Mouse (Mus musculus): Measurements from ENCODE around the gene Tmem229b. TPM values are rescaled to one million over a fixed set of nuclear protein-coding genes. Genes with fewer than 3 reads are reported as not detected.
"Not testable (repeated sequence)": the region's sequence is repeated elsewhere in the genome, so short reads cannot be mapped to it uniquely, and the experiment has no call there.

The Tmem229b gene
- total RNA-seq, 2 experiments from 2014 or later, result 116 to 121 TPM

DNA sequence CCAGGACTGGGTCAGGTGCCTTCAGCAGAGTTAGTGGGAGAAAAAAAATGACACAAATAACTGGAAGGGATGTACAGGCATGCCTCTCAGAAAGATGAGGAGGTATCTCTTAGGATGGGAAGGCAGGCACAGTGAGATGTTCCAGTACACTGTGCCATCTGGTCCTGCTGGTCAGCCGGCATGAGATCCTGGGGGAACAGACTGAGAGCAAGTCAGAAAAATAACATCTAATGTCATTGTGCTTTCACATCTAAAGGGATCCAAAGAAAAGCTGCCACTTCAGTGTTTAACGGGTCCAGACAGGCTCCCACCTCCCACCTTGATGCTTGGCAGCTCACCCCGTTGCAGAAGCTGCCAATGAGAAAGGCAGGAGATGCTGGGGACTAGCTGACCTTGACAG is 54.9 kb downstream of the Tmem229b start:
- intact Hi-C loops (cut with DNase I), result no loop called here

GRCm38 (mm10) chr12:78952053-78952452 is 55.4 kb downstream of the Tmem229b start:
- intact Hi-C loops (cut with DNase I), result no loop called here
- peak; percentile 53 for DNase-seq

More for the DNA sequence above, 54.9 kb downstream of the Tmem229b start:
- DNase-seq, result peak; percentile 54

DNA sequence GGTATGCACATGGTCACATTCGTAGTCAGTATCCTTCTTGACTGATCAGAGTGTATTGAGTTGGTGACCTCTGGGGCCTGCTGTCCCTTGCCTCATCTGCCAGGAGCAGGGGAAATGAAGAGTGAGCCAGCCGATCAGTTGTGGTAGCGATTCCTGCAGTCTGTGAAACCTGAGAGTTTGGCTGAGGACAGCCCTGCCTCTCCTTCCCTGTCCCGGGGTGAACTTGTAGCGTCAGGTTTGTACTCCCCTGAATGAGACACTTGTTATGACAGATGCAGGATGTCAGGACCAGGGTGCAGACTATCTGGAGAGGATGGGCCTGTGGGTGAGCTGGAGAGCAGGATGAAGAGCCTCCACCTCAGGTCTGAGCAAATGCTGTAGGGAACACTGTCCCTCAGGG is 59.8 kb downstream of the Tmem229b start:
- intact Hi-C loops (cut with DNase I), result no loop called here
- DNase-seq, result no peak

DNA sequence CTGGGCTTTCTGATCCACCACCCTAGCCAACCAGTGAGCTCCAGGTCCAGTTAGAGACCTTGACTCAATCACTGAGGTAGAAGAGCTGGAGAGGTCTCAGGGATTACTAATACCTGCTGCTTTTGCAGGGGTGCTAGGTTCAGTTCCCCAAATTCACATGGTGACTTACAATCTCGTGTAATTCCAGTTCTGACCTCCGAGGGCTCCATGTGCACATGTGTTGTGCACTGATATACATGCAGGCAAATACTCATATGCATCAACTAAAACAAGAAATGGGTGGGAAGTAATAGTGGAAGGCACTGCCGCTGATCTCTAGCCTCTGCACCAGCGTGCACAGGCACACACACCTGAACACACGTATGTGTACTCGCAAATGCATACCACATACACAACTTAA is 60.3 kb downstream of the Tmem229b start:
- intact Hi-C loops (cut with DNase I), result no loop called here
- DNase-seq, result peak; percentile 13

GRCm38 (mm10) chr12:78942931-78943330 is 64.5 kb downstream of the Tmem229b start:
- intact Hi-C loops (cut with DNase I), result no loop called here
- DNase-seq, result no peak

- intact Hi-C loops (cut with DNase I), result no loop called here
- no peak for DNase-seq
Measured at GRCm38 (mm10) chr12:78940081-78940480, 67.3 kb downstream of the Tmem229b start.

- no peak for DNase-seq
- intact Hi-C loops (cut with DNase I), result no loop called here
Measured at GRCm38 (mm10) chr12:78939393-78940037, 67.9 kb downstream of the Tmem229b start.

DNA sequence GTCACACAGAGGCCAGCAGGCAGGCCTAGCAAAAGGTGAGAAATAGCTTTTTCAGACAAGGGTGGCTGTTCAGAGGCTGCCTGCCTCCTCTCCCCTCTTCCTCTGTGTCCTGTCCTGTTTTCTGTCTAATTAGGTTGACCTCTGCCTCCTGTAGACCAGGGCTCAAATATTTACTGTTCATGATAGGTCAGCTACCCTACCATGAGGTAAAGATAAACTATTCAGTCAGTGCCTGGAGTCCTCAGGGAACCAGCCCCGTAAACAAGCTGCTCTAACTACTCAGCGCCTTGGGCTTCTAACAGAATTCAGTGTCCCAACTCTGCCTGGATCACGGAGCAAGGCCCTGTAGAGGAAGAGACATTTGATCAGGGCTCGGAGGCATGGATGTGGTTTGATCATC is 70.9 kb downstream of the Tmem229b start:
- no peak for DNase-seq
- intact Hi-C loops (cut with DNase I), result no loop called here

GRCm38 (mm10) chr12:78929900-78930299 is 77.5 kb downstream of the Tmem229b start:
- intact Hi-C loops (cut with DNase I), result no loop called here
- no peak for DNase-seq

DNA sequence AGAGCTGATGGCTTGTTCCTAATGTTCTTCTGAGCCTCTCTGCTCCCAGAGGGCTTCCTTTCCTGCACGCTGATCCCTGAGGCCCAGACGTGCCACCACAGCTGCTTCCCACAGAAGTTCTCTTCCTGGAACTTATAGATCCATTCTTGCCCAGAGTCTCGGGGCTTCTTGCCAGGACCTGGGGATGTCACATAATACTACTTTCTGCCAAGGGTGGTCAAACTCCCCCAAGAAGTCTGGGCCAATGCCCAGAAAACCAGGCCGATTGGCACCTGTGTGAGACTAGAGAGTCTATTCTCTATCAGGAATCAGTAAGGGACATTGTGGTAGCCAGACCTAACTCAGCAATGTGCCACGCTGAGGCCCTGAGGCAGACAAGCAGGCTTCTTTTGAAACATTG is 80.1 kb downstream of the Tmem229b start:
- peak; percentile 54 for DNase-seq
- intact Hi-C loops (cut with DNase I), result no loop called here

DNA sequence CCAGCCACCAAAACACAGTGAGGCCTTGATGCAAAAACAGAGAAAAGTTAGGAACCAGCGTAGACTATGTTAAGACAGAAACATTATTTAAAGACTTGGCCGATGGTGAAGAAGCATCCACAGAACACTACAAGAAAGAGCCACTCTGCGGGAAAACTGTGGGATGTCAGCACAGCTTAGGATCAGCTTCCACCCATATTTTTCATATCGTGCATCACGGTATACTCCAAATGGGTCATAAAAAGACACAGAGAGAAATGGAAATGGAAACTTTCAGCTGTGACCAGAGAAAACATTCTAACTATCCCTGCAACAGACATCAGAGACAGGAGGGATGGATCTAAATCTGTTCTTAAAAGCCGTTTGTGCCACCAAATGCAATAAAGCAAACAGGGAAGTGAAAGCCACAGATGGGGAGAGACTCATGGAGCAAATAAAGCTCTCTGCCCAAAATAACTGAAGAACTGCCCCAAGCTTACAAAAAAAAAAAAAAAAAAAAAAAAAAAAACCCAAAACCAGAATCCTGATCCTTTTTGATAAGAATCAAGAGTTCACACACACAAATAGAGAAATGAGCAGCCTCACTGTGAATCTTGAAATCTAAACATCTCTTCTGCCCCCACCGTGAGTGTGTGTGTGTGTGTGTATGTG is 83.8 kb downstream of the Tmem229b start:
- intact Hi-C loops (cut with DNase I), result no loop called here
- no peak for DNase-seq

DNA sequence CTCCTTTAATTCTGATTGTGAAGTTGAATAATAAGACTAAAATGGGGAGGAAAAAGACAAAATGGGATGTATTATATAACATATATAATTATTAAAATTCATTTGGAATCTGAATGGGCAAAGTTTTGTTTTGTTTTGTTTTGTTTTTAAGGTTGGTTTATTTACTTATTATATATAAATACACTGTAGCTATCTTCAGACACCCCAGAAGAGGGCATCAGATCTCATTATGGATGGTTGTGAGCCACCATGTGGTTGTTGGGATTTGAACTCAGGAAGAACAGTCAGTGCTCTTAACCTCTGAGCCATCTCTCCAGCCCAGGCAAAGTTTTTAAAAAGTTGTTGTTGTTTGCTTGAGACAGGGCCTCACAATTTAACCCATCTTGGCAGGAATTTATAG is 84.5 kb downstream of the Tmem229b start:
- intact Hi-C loops (cut with DNase I); DNase-seq: not testable (repeated sequence)

- intact Hi-C loops (cut with DNase I), result no loop called here
- no peak for DNase-seq
Measured at GRCm38 (mm10) chr12:78922058-78922457, 85.4 kb downstream of the Tmem229b start.

DNA sequence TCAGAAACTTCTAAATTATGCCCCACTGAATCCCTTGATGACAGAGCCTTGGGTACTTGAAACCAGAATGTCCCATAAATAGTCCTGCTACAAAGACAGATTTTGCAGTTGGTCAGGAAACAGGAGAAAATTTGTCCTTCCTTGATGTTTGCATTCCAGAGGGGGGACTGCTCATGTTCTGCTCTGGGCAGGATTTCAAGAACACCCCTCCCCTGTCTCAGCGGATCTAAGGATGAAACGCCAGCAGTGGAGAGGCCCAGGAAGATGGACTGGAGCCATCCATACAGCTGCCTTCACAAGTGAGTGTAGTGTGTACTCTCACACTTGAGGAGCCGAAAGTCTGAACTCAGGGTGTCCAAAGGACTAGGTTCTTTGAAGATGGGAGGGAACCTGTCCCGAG is 86.0 kb downstream of the Tmem229b start:
- intact Hi-C loops (cut with DNase I), result no loop called here
- DNase-seq, result no peak

- intact Hi-C loops (cut with DNase I), result loop anchor here (2.0 to 5.0 kb wide), 2 partner anchors 168 to 178 kb away; partner anchors contain the start of gene Pigh
- peak; percentile 59 for DNase-seq
Measured at GRCm38 (mm10) chr12:78919079-78919712, 88.2 kb downstream of the Tmem229b start.

DNA sequence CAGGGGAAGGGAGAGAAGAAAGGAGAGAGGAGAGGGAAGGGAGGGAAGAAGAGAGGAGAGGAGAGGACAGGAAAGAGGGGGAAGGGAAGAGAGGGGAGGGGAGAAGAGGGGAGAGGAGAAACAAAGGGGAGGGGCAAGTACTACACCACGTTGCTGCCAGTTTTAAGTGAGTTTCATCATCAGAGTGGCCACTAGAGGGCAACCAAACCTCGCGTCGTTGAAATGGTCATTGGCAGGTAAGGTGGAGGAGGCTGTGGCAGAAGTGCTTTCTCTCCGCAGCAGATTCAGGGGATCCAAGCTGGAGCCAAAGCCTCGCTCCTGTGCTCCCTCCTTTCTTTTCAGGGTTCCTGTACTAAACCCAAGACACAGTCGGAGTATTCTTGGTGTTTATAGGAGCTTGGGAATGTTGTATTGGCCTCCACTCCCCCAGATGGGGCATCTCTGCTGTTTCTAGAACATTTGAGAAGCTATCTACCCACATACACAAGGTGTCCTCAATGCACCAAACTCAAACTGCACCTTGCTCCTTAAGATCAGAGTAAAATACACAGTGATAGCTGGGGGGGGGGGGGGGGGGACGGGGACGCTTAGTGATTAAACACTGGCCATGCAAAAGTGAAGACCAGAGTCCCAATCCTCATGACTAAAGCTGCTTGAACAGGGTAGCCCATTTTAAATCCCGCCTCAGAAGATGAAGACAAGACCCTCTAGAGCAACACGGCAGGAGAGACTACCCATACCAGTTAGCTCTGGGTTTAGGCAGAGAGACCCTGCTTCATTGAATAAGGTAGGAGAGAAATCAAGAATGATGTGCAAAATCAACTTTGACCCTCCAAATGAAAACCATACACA is 89.0 kb downstream of the Tmem229b start:
- intact Hi-C loops (cut with DNase I), result loop anchor here (2.0 to 5.0 kb wide), 2 partner anchors 169 to 178 kb away; partner anchors contain the start of gene Pigh
- DNase-seq, result peak; percentile 82

DNA sequence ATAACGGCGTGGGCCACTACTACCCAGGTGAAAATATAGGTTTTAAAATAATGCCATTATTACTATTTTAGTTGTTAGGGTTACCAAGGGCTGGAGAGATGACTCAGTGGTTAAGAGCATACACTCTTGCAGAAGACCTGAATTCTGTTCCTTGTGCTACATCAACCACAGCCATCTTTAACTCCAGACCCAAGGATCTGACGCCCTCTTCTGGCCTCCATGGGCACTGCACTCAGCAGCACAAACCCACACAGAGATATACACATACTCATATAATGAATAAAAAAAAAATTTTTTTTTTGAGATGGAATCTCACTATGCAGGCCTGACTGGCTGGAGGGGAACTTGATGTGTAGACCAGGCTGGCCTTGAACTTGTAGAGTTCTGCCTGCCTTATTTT is 91.1 kb downstream of the Tmem229b start:
- no peak for DNase-seq
- intact Hi-C loops (cut with DNase I), result loop anchor here (5.0 kb wide), 1 partner anchor 171 kb away; the partner anchor contains the start of gene Pigh

DNA sequence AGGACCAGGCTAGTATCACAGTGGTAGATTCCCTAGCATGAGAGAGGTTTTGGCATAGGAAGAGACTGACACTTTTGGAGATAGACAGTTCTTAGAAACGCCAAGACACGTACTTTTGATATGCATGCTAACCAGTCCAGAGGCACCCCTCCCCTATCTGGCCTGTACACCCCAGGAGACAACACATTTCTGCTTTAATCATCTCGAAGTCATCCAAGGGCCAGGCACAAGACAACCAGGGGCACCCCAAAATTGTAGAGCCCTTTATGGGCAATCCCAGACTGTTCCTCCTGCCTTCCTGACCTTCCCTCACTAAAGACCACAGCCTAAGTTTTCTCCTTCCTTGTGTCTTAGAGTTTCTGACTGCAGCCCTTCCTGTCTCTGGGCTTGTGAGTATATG is 91.9 kb downstream of the Tmem229b start:
- intact Hi-C loops (cut with DNase I), result loop anchor here (5.0 kb wide), 1 partner anchor 172 kb away; the partner anchor contains the start of gene Pigh
- no peak for DNase-seq

DNA sequence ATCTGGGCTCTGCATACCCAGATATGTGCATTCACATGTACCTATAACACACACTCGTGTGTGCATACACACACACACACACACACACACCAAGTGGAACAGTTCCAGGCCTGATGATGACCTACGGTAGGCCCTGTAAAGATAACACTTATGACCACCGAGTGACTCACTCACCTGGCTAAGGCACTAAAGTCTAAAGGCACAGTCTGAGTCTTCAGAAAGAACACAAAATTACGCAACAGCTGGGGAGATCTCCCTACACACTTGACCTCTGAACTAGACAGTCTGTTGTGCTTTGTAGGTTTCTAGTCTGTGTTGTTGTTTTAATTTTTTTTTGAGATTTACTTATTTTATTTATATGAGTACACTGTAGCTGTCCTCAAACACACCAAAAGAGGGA is 93.0 kb downstream of the Tmem229b start:
- intact Hi-C loops (cut with DNase I), result no loop called here
- no peak for DNase-seq
